Mouse (Mus musculus) liver, embryonic 14.5 days (tissue): ENCODE measurements at regions not wholly inside any gene's neighbourhood (a gene's known extent, or its start where the extent isn't known, plus 50 kb on each side); places are given as distances from the start of the nearest gene placed in this dataset.

Source experiments
- CTCF ChIP-seq: IDR thresholded peaks from 2 replicates; pipeline ENCODE4 v1.5.1; 2016; ENCODE audit warnings: antibody characterized with exemption, low read depth, control low read depth
- EP300 ChIP-seq: IDR thresholded peaks from 2 replicates; pipeline ENCODE4 v1.6.1; 2016; ENCODE audit warnings: antibody characterized with exemption, low read depth

DNA sequence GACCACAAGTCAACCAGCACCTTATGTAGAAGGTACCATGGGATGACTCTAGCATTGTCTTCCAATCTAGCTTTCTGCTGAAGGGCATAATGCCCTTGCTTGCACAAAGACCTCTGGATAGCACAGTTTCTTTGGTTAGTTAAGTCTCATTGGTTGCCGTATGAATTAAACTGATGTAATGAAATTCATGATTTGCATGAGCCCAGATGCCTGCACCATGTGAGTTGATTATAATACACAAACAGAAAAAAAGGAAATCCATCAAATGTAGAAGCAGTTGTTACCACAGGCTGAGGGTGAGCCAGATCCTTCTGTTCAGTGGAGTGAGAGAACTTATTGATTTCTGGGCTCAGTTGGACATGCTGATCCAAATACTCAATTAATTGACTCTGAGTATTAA is 115.8 kb upstream of the Foxa2 start:
- TF ChIP-seq CTCF: no peak
- no peak for TF ChIP-seq EP300
